Mouse (Mus musculus) right cerebral cortex, adult 18-20 months (tissue): ENCODE data around the gene Tnrc6c.
"Not testable (repeated sequence)": the region's sequence is repeated elsewhere in the genome, so short reads cannot be mapped to it uniquely, and the experiment has no call there.

Experiments
- DNase-seq: peaks from one replicate; pipeline ENCODE4 v3.0.0; 2022; ENCODE audit warnings: mixed read lengths

The Tnrc6c gene

GRCm38 (mm10) chr11:117776085-117776792 is 122.2 kb downstream of the Tnrc6c start:
- no peak for DNase-seq

- DNase-seq, result no peak
Observed at GRCm38 (mm10) chr11:117777111-117777510, 123.0 kb downstream of the Tnrc6c start.

GRCm38 (mm10) chr11:117778031-117778430 is 123.9 kb downstream of the Tnrc6c start:
- DNase-seq, result no peak

- no peak for DNase-seq
Observed at GRCm38 (mm10) chr11:117778851-117779433, 124.9 kb downstream of the Tnrc6c start.

GRCm38 (mm10) chr11:117779434-117780198 is 125.5 kb downstream of the Tnrc6c start:
- peak; percentile 48 for DNase-seq

- DNase-seq, result no peak
Observed at GRCm38 (mm10) chr11:117780199-117780515, 126.1 kb downstream of the Tnrc6c start.

- no peak for DNase-seq
Observed at GRCm38 (mm10) chr11:117780582-117781111, 126.6 kb downstream of the Tnrc6c start.

GRCm38 (mm10) chr11:117781199-117781821 is 127.2 kb downstream of the Tnrc6c start:
- no peak for DNase-seq

GRCm38 (mm10) chr11:117781993-117782704 is 128.1 kb downstream of the Tnrc6c start, which contains the start of the genes Tmc8 and Tmc6:
Gene Tmc8, plus strand, starts transcription at chr11:117782076.
Gene Tmc6, minus strand, starts transcription at chr11:117782198.
- no peak for DNase-seq

GRCm38 (mm10) chr11:117782705-117783034 is 128.6 kb downstream of the Tnrc6c start:
- no peak for DNase-seq

GRCm38 (mm10) chr11:117783089-117783488 is 129.0 kb downstream of the Tnrc6c start:
- no peak for DNase-seq

GRCm38 (mm10) chr11:117783683-117784309 is 129.7 kb downstream of the Tnrc6c start:
- no peak for DNase-seq

GRCm38 (mm10) chr11:117786294-117786693 is 132.2 kb downstream of the Tnrc6c start:
- DNase-seq, result no peak

GRCm38 (mm10) chr11:117788481-117788880 is 134.4 kb downstream of the Tnrc6c start:
- DNase-seq, result not testable (repeated sequence)

- peak; percentile 57 for DNase-seq
Observed at GRCm38 (mm10) chr11:117790286-117790685, 136.2 kb downstream of the Tnrc6c start.

GRCm38 (mm10) chr11:117790703-117791440 is 136.8 kb downstream of the Tnrc6c start:
- DNase-seq, result no peak

- no peak for DNase-seq
Observed at GRCm38 (mm10) chr11:117791441-117791761, 137.3 kb downstream of the Tnrc6c start.

- DNase-seq, result no peak
Observed at GRCm38 (mm10) chr11:117792281-117792888, 138.3 kb downstream of the Tnrc6c start.

GRCm38 (mm10) chr11:117794035-117794551 is 140.0 kb downstream of the Tnrc6c start:
- DNase-seq, result no peak

GRCm38 (mm10) chr11:117796954-117797353 is 142.9 kb downstream of the Tnrc6c start:
- no peak for DNase-seq
